Mouse (Mus musculus): ENCODE data around the gene Syt8. TPM values are rescaled to one million over a fixed set of nuclear protein-coding genes. Genes with fewer than 3 reads are reported as not detected.

Gene Syt8
- polyA plus RNA-seq, 1 experiment: not detected

- H3K27ac ChIP-seq (ENCODE audit: insufficient read depth, low read length): no peak overlapping the region
- no peaks in the 10 kb centered on the region for H3K36me3 ChIP-seq (ENCODE audit: control insufficient read depth, insufficient read depth, low read length, poor library complexity, severe bottlenecking)
- H3K4me1 ChIP-seq (ENCODE audit: control insufficient read depth, insufficient read depth, low read length): peaks cover 8% of the 10 kb centered on the region
- H3K27me3 ChIP-seq (ENCODE audit: control insufficient read depth, insufficient read depth, low read length, poor library complexity, severe bottlenecking): no peaks in the 10 kb centered on the region
- no peak overlapping the region for H3K4me3 ChIP-seq (ENCODE audit: low read depth, low read length)
- H3K9me3 ChIP-seq (replicated peaks; ENCODE audit: control insufficient read depth, insufficient read depth, low read length, poor library complexity, severe bottlenecking): no peaks in the 10 kb centered on the region
- no peak overlapping the region for H3K9ac ChIP-seq (ENCODE audit: low read depth, poor library complexity, severe bottlenecking)
- no peak for TF ChIP-seq POLR2A (IDR thresholded peaks at IDR 0.05; ENCODE audit: insufficient read depth, low read length)
- TF ChIP-seq CTCF (IDR thresholded peaks at IDR 0.05; ENCODE audit: low read depth, low read length): no peak
- TF ChIP-seq EP300 (IDR thresholded peaks at IDR 0.05; ENCODE audit: insufficient read depth, low read depth, low read length): no peak
These were observed 39.2 kb upstream of the Syt8 start for GRCm38 (mm10) chr7:142395472-142395871.

- Histone ChIP-seq H3K27ac (ENCODE audit: insufficient read depth, low read length) (no peak overlapping the region), H3K9ac (ENCODE audit: low read depth, poor library complexity, severe bottlenecking) (no peak overlapping the region), H3K4me1 (ENCODE audit: control insufficient read depth, insufficient read depth, low read length) (peaks cover 8% of the 10 kb centered on the region), H3K27me3 (ENCODE audit: control insufficient read depth, insufficient read depth, low read length, poor library complexity, severe bottlenecking) (no peaks in the 10 kb centered on the region), H3K4me3 (ENCODE audit: low read depth, low read length) (no peak overlapping the region), H3K36me3 (ENCODE audit: control insufficient read depth, insufficient read depth, low read length, poor library complexity, severe bottlenecking) (no peaks in the 10 kb centered on the region), H3K9me3 (replicated peaks; ENCODE audit: control insufficient read depth, insufficient read depth, low read length, poor library complexity, severe bottlenecking) (no peaks in the 10 kb centered on the region)
- no peak for TF ChIP-seq CTCF (IDR thresholded peaks at IDR 0.05; ENCODE audit: low read depth, low read length)
- TF ChIP-seq EP300 (IDR thresholded peaks at IDR 0.05; ENCODE audit: insufficient read depth, low read depth, low read length): no peak
- TF ChIP-seq POLR2A (IDR thresholded peaks at IDR 0.05; ENCODE audit: insufficient read depth, low read length): no peak
These were observed 38.0 kb upstream of the Syt8 start for GRCm38 (mm10) chr7:142396611-142397010.

- no peak for TF ChIP-seq EP300 (IDR thresholded peaks at IDR 0.05; ENCODE audit: insufficient read depth, low read depth, low read length)
- TF ChIP-seq CTCF (IDR thresholded peaks at IDR 0.05; ENCODE audit: low read depth, low read length): no peak
- no peak for TF ChIP-seq POLR2A (IDR thresholded peaks at IDR 0.05; ENCODE audit: insufficient read depth, low read length)
- H3K4me1 ChIP-seq (ENCODE audit: control insufficient read depth, insufficient read depth, low read length): peaks cover 3% of the 10 kb centered on the region
- H3K27me3 ChIP-seq (ENCODE audit: control insufficient read depth, insufficient read depth, low read length, poor library complexity, severe bottlenecking): no peaks in the 10 kb centered on the region
- H3K36me3 ChIP-seq (ENCODE audit: control insufficient read depth, insufficient read depth, low read length, poor library complexity, severe bottlenecking): no peaks in the 10 kb centered on the region
- no peak overlapping the region for H3K27ac ChIP-seq (ENCODE audit: insufficient read depth, low read length)
- no peak overlapping the region for H3K9ac ChIP-seq (ENCODE audit: low read depth, poor library complexity, severe bottlenecking)
- H3K9me3 ChIP-seq (replicated peaks; ENCODE audit: control insufficient read depth, insufficient read depth, low read length, poor library complexity, severe bottlenecking): no peaks in the 10 kb centered on the region
- no peak overlapping the region for H3K4me3 ChIP-seq (ENCODE audit: low read depth, low read length)
These were observed 36.6 kb upstream of the Syt8 start for GRCm38 (mm10) chr7:142398052-142398451.

GRCm38 (mm10) chr7:142399250-142399649 lies 35.4 kb upstream of the Syt8 start:
- Histone ChIP-seq H3K4me3 (ENCODE audit: low read depth, low read length) (no peak overlapping the region), H3K27me3 (ENCODE audit: control insufficient read depth, insufficient read depth, low read length, poor library complexity, severe bottlenecking) (no peaks in the 10 kb centered on the region), H3K36me3 (ENCODE audit: control insufficient read depth, insufficient read depth, low read length, poor library complexity, severe bottlenecking) (no peaks in the 10 kb centered on the region), H3K27ac (ENCODE audit: insufficient read depth, low read length) (no peak overlapping the region), H3K9ac (ENCODE audit: low read depth, poor library complexity, severe bottlenecking) (no peak overlapping the region), H3K9me3 (replicated peaks; ENCODE audit: control insufficient read depth, insufficient read depth, low read length, poor library complexity, severe bottlenecking) (no peaks in the 10 kb centered on the region), H3K4me1 (ENCODE audit: control insufficient read depth, insufficient read depth, low read length) (no peaks in the 10 kb centered on the region)
- TF ChIP-seq EP300 (IDR thresholded peaks at IDR 0.05; ENCODE audit: insufficient read depth, low read depth, low read length): no peak
- TF ChIP-seq POLR2A (IDR thresholded peaks at IDR 0.05; ENCODE audit: insufficient read depth, low read length): no peak
- TF ChIP-seq CTCF (IDR thresholded peaks at IDR 0.05; ENCODE audit: low read depth, low read length): no peak

GRCm38 (mm10) chr7:142400112-142400749 lies 34.4 kb upstream of the Syt8 start:
- H3K4me3 ChIP-seq (ENCODE audit: low read depth, low read length): no peak overlapping the region
- TF ChIP-seq CTCF (IDR thresholded peaks at IDR 0.05; ENCODE audit: low read depth, low read length): no peak
- TF ChIP-seq POLR2A (IDR thresholded peaks at IDR 0.05; ENCODE audit: insufficient read depth, low read length): no peak
- no peak for TF ChIP-seq EP300 (IDR thresholded peaks at IDR 0.05; ENCODE audit: insufficient read depth, low read depth, low read length)
- H3K9me3 ChIP-seq (replicated peaks; ENCODE audit: control insufficient read depth, insufficient read depth, low read length, poor library complexity, severe bottlenecking): no peaks in the 10 kb centered on the region
- no peaks in the 10 kb centered on the region for H3K27me3 ChIP-seq (ENCODE audit: control insufficient read depth, insufficient read depth, low read length, poor library complexity, severe bottlenecking)
- no peaks in the 10 kb centered on the region for H3K4me1 ChIP-seq (ENCODE audit: control insufficient read depth, insufficient read depth, low read length)
- H3K27ac ChIP-seq (ENCODE audit: insufficient read depth, low read length): no peak overlapping the region
- H3K36me3 ChIP-seq (ENCODE audit: control insufficient read depth, insufficient read depth, low read length, poor library complexity, severe bottlenecking): no peaks in the 10 kb centered on the region
- no peak overlapping the region for H3K9ac ChIP-seq (ENCODE audit: low read depth, poor library complexity, severe bottlenecking)

GRCm38 (mm10) chr7:142400750-142401142 lies 33.9 kb upstream of the Syt8 start:
- TF ChIP-seq EP300 (IDR thresholded peaks at IDR 0.05; ENCODE audit: insufficient read depth, low read depth, low read length) (no peak), CTCF (IDR thresholded peaks at IDR 0.05; ENCODE audit: low read depth, low read length) (no peak), POLR2A (IDR thresholded peaks at IDR 0.05; ENCODE audit: insufficient read depth, low read length) (no peak)
- Histone ChIP-seq H3K4me3 (ENCODE audit: low read depth, low read length) (no peak overlapping the region), H3K4me1 (ENCODE audit: control insufficient read depth, insufficient read depth, low read length) (no peaks in the 10 kb centered on the region), H3K36me3 (ENCODE audit: control insufficient read depth, insufficient read depth, low read length, poor library complexity, severe bottlenecking) (no peaks in the 10 kb centered on the region), H3K27me3 (ENCODE audit: control insufficient read depth, insufficient read depth, low read length, poor library complexity, severe bottlenecking) (no peaks in the 10 kb centered on the region), H3K9ac (ENCODE audit: low read depth, poor library complexity, severe bottlenecking) (no peak overlapping the region), H3K27ac (ENCODE audit: insufficient read depth, low read length) (no peak overlapping the region), H3K9me3 (replicated peaks; ENCODE audit: control insufficient read depth, insufficient read depth, low read length, poor library complexity, severe bottlenecking) (no peaks in the 10 kb centered on the region)

Data from ES-Bruce4 (cell line).